Mouse (Mus musculus): ENCODE results near the gene Mthfsd. TPM values are rescaled to one million over a fixed set of nuclear protein-coding genes. Genes with fewer than 3 reads are reported as not detected.
A peak's percentile ranks its signal among the peaks of the same experiment; 100 is the strongest.
"Not testable (repeated sequence)": the region's sequence is repeated elsewhere in the genome, so short reads cannot be mapped to it uniquely, and the experiment has no call there.

Gene Mthfsd
- 25.6 and 26.9 TPM in 2 replicates for polyA plus RNA-seq (2015; fragmentation: Nextera tagmentation; extraction: Ambion mirVana)

DNA sequence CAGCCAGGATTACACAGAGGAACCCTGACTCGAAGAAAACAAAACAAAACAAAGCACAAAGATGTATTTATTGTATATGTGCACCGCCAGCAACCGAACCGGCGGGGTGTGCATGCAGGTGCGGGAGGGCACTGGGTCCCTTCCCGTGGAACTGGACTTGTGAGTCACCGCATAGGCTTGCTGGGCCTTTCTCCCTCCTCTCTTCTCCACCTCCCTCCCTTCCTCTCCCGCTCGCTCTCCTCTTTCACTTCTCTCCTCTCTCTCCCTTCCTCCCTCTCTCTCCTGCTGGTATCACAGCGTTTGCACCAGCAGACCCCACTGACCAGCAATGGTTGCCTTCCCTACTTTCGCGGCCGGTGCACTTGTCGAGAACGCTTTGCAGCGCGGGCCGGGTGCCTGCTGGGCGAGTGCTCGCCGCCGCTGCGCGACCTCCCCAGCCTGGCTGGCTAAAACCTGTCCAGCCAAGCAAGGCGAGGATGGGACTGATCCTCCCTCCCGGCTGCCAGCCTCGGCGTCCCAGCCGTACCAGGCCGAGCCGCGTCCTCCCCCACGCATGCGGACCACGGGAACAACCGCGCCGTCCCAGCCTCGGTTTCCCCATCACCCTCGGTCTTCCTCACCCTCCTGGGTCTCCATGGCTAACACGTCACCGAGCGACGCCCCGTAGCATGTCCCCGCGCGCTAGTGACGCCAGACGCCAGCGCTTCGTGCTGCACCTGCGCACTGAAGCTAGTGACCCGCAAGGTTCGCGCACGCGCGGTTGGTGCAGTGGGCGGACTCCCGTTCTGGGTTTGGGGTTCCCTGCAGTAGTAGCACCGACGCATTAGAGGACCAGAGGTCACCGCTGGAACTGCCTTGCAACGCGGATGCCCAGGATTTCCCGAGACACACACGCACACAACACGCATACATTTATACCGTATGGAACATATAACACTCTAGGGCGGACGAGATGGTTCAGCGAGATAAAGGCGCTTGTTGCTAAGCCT lies at the start of gene Mthfsd:
Gene Mthfsd (minus strand): TSS at position 725 of the 989 bp plus-strand sequence.
- peak within 1 kb of the TSS; percentile 86 for H3K4me3 ChIP-seq (replicated peaks)
- 2% methylated on average over 75 of the region's 75 CpGs for WGBS (ENCODE audit: insufficient replicate concordance)
- peak within 1 kb of the TSS; percentile 86 for H3K9ac ChIP-seq
- H3K9me3 ChIP-seq (replicated peaks), result no peaks in the 10 kb centered on the region
- peaks cover 25% of the 10 kb centered on the region for H3K27me3 ChIP-seq
- ATAC-seq (ENCODE audit: low read depth) (peak; percentile 93), DNase-seq (peak; percentile 97)
- peaks cover 25% of the 10 kb centered on the region for H3K36me3 ChIP-seq
- H3K4me2 ChIP-seq, result peak within 1 kb of the TSS; percentile 78
- peak within 1 kb of the TSS; percentile 71 for H3K27ac ChIP-seq
- H3K4me1 ChIP-seq (replicated peaks), result peaks cover 18% of the 10 kb centered on the region

DNA sequence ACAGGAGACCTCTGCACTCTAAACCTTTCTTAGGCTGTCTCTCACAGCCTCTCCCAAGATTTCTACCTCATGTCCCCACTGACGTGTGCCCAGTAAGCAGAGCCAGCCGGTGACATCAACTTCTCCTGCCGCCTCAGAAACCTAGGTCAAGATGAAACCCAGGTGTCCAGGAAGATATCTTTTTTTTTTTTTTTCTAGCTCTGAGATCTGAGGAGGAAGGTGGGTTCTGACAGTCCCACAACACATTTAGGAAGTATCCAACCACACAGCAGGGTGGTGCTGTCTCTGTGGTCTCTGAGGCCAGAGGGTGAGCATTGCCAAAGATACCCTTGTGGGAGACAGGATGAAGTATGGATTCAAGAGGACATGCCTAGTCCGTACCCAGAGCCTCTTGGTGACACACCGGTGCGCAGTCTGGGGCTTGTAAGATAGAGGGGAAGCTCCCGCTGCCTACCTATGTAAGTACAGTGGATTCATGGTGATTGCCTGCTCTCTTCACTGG lies 48.8 kb upstream of the Mthfsd start:
- no peak overlapping the region for H3K4me3 ChIP-seq (replicated peaks)
- DNase-seq (no peak), ATAC-seq (ENCODE audit: low read depth) (no peak)
- no peak overlapping the region for H3K4me2 ChIP-seq
- H3K4me1 ChIP-seq (replicated peaks), result no peaks in the 10 kb centered on the region
- H3K36me3 ChIP-seq, result no peaks in the 10 kb centered on the region
- H3K9ac ChIP-seq, result no peak overlapping the region
- H3K27me3 ChIP-seq, result peaks cover 26% of the 10 kb centered on the region; the same call in 1 of the 2 replicates
- WGBS (ENCODE audit: insufficient replicate concordance), result 61% methylated on average over 7 of the region's 7 CpGs
- no peaks in the 10 kb centered on the region for H3K9me3 ChIP-seq (replicated peaks)
- H3K27ac ChIP-seq, result no peak overlapping the region

DNA sequence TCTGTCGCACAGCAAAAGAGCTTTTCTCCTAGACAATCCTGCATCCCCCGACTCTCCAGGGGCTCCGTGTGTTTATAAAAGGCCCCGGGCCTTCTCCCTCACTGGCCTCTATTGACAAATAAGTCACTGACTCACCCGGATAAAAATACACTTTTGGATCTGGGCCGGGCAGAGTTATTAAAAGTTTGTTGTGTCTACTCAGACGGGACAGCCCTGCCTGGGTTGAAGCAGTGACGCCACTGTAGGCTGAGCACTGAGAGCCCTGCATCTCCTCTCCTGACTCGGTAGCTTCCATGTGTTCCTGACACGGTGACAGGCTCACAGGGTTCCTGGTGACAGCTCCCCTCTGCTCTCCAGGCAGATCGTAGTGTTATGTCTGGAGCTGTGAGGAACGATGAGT lies 44.2 kb upstream of the Mthfsd start:
- H3K9me3 ChIP-seq (replicated peaks), result no peaks in the 10 kb centered on the region
- H3K4me3 ChIP-seq (replicated peaks), result no peak overlapping the region
- no peak overlapping the region for H3K4me2 ChIP-seq
- no peaks in the 10 kb centered on the region for H3K36me3 ChIP-seq
- no peak overlapping the region for H3K27ac ChIP-seq
- 58% methylated on average over 12 of the region's 12 CpGs for WGBS (ENCODE audit: insufficient replicate concordance)
- no peak for ATAC-seq (ENCODE audit: low read depth)
- peaks cover 21% of the 10 kb centered on the region for H3K27me3 ChIP-seq
- no peak for DNase-seq
- H3K9ac ChIP-seq, result no peak overlapping the region
- H3K4me1 ChIP-seq (replicated peaks), result no peaks in the 10 kb centered on the region

DNA sequence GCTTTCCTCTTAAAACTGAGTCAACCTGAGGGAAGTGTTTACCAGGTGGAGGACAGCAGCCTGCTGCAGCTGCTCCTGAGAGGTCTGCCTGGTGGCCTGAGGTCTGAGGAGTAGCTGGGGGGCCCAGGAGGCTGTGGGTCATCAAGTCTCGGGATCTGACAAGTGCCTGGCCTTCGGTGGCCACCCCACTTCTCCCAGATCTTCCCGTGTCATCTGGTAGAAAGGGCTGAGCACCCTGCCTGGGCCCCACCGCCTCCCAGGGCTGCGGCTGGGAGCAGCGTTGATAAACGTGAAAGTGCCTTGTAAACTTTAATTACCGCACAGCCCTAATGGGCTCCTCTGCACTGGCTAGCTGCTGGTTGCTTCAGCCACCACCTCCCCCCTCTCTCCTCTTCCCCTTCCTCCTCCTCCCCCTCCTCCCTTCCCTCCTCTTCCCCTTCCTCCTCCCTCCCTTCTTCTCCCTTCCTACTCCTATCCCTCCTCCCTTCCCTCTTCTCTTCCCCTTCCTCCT lies 40.4 kb upstream of the Mthfsd start:
- ATAC-seq (ENCODE audit: low read depth) (no peak), DNase-seq (no peak)
- H3K4me2 ChIP-seq, result no peak overlapping the region
- H3K4me3 ChIP-seq (replicated peaks), result no peak overlapping the region
- no peaks in the 10 kb centered on the region for H3K36me3 ChIP-seq
- peaks cover 14% of the 10 kb centered on the region for H3K27me3 ChIP-seq
- H3K4me1 ChIP-seq (replicated peaks), result no peaks in the 10 kb centered on the region
- WGBS (ENCODE audit: insufficient replicate concordance), result 23% methylated on average over 8 of the region's 8 CpGs
- no peaks in the 10 kb centered on the region for H3K9me3 ChIP-seq (replicated peaks)
- H3K9ac ChIP-seq, result no peak overlapping the region
- H3K27ac ChIP-seq, result no peak overlapping the region

DNA sequence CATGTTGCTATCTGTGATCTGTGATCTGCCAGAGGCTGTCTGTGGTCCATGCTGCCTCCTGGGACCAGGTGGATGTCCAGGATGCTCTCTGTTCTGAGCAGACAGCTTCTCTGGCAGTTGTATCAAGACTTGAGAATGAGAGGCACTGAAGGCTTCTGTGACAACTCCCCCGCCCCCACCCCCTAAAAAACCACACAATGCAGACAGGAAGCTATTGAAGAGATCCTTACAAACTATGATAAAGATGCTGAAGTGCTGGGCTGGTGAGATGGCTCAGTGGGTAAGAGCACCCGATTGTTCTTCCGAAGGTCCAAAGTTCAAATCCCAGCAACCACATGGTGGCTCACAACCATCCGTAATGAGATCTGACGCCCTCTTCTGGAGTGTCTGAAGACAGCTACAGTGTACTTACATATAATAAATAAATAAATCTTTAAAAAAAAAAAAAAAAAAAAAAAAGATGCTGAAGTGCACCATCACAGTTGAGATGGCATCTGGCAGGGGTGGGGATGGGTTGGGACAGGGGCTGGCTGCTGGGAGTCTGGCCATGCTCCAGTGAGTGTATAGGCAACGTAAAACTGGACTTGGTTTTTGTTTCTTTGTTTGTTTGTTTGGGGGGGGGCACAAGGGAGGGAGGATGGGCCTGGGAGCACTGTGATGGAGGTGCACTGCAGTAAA lies 37.4 kb upstream of the Mthfsd start:
- H3K9me3 ChIP-seq (replicated peaks); H3K36me3 ChIP-seq; DNase-seq; H3K27ac ChIP-seq; ATAC-seq (ENCODE audit: low read depth); H3K4me2 ChIP-seq; H3K4me1 ChIP-seq (replicated peaks); H3K9ac ChIP-seq; H3K4me3 ChIP-seq (replicated peaks): not testable (repeated sequence)
- 30% methylated on average over 4 of the region's 6 CpGs for WGBS (ENCODE audit: insufficient replicate concordance)
- peaks cover 18% of the 10 kb centered on the region for H3K27me3 ChIP-seq

DNA sequence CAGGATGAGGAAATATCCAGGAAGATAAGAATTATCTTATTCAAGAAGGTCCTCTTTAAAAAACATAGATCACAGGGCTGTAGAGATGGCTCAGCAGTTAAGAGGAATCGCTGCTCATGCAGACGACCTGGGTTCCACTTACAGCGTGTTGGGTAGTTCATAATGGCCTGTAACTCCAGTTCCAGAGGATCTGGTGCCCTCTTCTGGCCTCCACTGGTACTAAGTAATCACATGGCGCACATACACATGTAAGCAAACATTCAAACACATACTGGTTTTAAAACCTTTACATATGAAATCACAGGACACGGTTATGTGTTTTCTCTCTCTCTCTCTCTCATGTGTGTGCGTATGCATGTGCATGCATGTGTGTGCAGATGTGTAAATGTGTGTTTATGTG lies 28.7 kb upstream of the Mthfsd start:
- Histone ChIP-seq H3K4me2 (no peak overlapping the region), H3K27ac (no peak overlapping the region), H3K36me3 (no peaks in the 10 kb centered on the region), H3K9ac (no peak overlapping the region), H3K27me3 (peaks cover 20% of the 10 kb centered on the region; the same call in 1 of the 2 replicates), H3K9me3 (replicated peaks) (peaks cover 11% of the 10 kb centered on the region; the same call in 1 of the 2 replicates), H3K4me1 (replicated peaks) (no peaks in the 10 kb centered on the region), H3K4me3 (replicated peaks) (no peak overlapping the region)
- WGBS (ENCODE audit: insufficient replicate concordance), result 78% methylated on average over 6 of the region's 6 CpGs
- DNase-seq (no peak), ATAC-seq (ENCODE audit: low read depth) (no peak)

DNA sequence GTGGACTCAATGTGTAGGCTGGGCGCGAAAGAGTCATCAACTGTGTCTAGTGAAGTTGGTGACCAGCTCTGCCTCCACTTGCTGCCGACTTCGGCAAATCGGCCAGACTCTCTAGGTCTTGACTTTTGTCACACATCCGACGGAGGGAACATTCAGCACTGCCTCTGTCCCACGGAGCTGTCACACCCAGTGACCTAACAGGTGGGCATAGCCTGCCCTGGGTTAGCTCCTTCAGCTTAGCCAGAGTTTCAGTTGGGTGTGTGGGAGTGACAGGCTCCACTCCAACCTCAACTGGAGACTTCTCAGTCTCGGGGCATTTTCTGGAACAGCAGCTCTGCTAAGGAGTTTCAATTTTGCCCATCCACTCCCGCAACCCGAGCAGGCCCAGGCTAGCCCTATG lies 26.3 kb upstream of the Mthfsd start:
- no peak overlapping the region for H3K9ac ChIP-seq
- no peaks in the 10 kb centered on the region for H3K36me3 ChIP-seq
- WGBS (ENCODE audit: insufficient replicate concordance), result 64% methylated on average over 11 of the region's 11 CpGs
- H3K9me3 ChIP-seq (replicated peaks), result peaks cover 11% of the 10 kb centered on the region; the same call in 1 of the 2 replicates
- H3K4me2 ChIP-seq, result no peak overlapping the region
- ATAC-seq (ENCODE audit: low read depth) (no peak), DNase-seq (no peak)
- no peaks in the 10 kb centered on the region for H3K4me1 ChIP-seq (replicated peaks)
- H3K27ac ChIP-seq, result no peak overlapping the region
- peaks cover 42% of the 10 kb centered on the region for H3K27me3 ChIP-seq
- no peak overlapping the region for H3K4me3 ChIP-seq (replicated peaks)

DNA sequence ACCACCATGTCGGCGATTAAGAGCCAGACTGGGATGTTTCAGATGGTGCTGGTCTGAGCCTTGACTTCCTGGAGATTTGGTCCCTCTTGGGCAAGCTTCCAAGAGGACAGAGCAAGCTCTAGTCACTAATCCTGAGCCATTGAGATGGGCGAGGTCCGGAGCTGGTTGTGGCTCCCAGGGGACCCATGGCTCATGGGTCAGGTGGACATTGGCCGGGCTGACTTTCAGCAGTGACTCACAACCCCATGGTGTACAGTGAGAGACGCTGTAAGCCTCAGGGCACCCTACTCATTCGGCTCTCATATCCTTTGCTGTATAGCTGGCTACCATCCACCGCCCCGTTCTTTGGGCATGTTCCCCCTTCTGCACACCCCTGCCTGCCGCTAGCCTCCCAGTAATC lies 25.9 kb upstream of the Mthfsd start:
- no peak overlapping the region for H3K4me3 ChIP-seq (replicated peaks)
- 71% methylated on average over 10 of the region's 10 CpGs for WGBS (ENCODE audit: insufficient replicate concordance)

DNA sequence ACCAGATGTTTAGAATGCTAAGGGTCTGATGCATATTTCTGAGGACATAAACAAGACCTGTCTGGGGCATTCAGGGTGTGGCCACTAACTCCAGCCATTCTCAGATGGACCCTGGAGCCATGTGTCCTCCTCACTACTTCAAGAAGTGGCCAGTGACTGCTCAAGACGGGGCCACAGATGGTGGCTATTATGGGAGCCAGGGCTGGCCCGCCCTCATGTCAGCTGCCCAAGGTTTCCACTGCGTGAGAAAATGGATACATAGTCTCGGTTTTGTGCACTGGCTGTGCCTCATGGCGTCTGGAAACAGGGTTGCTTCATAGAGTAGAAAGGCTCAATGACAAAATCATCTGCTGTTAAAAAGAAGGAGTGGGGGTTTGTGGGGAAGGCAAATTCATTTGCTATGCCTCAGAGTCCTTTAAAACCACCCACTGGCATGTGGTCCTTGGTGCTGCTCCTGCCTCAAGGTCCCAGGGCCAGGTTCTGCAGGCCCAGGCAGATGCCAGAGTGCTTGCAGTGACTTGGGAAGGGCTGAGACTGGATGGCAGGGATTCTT lies 24.8 kb upstream of the Mthfsd start:
- no peak for DNase-seq
- 43% methylated on average over 5 of the region's 5 CpGs for WGBS (ENCODE audit: insufficient replicate concordance)
- Histone ChIP-seq H3K4me1 (replicated peaks) (peaks cover 5% of the 10 kb centered on the region), H3K4me3 (replicated peaks) (no peak overlapping the region), H3K27me3 (peaks cover 57% of the 10 kb centered on the region), H3K9me3 (replicated peaks) (0 out of 2 replicates have a peak, but pooled peaks cover 4% of the 10 kb centered on the region), H3K4me2 (no peak overlapping the region), H3K36me3 (no peaks in the 10 kb centered on the region), H3K27ac (no peak overlapping the region), H3K9ac (no peak overlapping the region)
- ATAC-seq (ENCODE audit: low read depth), result no peak

More for the DNA sequence above, 25.9 kb upstream of the Mthfsd start:
- ATAC-seq (ENCODE audit: low read depth), result no peak
- H3K9ac ChIP-seq, result no peak overlapping the region
- DNase-seq, result no peak
- H3K27ac ChIP-seq, result no peak overlapping the region
- H3K9me3 ChIP-seq (replicated peaks), result peaks cover 11% of the 10 kb centered on the region; the same call in 1 of the 2 replicates
- no peak overlapping the region for H3K4me2 ChIP-seq
- H3K27me3 ChIP-seq, result peaks cover 46% of the 10 kb centered on the region
- no peaks in the 10 kb centered on the region for H3K36me3 ChIP-seq
- no peaks in the 10 kb centered on the region for H3K4me1 ChIP-seq (replicated peaks)

DNA sequence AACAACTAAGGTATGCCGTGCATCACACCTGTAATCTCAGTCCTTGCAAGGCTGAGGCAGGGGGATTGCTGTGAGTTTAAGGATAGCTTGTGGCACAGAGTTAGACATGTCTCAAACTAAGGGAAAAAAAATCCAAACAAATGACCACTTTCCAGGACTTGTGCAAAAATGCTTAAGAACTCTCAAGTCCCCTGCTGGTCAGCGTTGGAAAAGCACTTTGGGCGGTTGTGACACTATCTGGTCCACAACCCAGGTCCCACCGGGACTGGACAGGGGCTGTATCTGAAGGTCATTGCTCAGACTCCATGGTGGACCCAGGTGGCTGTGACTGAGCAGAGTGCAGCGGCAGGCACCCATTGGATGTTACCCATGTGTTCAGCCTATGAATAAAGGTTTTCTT lies 22.3 kb upstream of the Mthfsd start:
- H3K27me3 ChIP-seq, result peaks cover 82% of the 10 kb centered on the region
- WGBS (ENCODE audit: insufficient replicate concordance), result 28% methylated on average over 5 of the region's 5 CpGs
- ATAC-seq (ENCODE audit: low read depth) (no peak), DNase-seq (no peak)
- no peak overlapping the region for H3K4me3 ChIP-seq (replicated peaks)
- no peak overlapping the region for H3K27ac ChIP-seq
- H3K36me3 ChIP-seq, result no peaks in the 10 kb centered on the region
- H3K4me2 ChIP-seq, result no peak overlapping the region
- no peaks in the 10 kb centered on the region for H3K9me3 ChIP-seq (replicated peaks)
- no peak overlapping the region for H3K9ac ChIP-seq
- peaks cover 12% of the 10 kb centered on the region for H3K4me1 ChIP-seq (replicated peaks)

Data from liver, embryonic 13.5 days (tissue).